Mouse (Mus musculus): ENCODE results near the gene Padi3. TPM values are rescaled to one million over a fixed set of nuclear protein-coding genes. Genes with fewer than 3 reads are reported as not detected.

Padi3 gene
- polyA plus RNA-seq, 2 experiments: 0.17 to 0.25 TPM

DNA sequence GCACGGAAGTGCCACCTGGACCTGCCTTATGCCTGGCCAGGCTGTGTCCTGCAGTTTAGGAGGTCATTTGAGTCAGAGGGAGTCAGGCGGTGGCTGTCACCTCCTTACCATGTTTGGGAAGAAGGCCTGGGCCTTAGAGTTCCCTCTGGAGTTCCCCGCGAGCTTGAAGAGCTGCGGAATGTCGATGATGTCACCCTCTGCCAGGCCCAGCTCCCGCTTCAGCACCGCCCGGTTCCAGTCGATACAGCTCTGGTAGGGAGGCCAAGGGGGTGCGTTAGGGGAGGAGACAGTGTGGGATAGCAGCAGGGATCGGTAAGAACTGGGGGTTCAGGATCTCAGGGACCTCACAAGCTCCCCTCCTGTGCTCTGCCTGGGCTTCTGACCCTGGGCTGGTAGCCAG is 62.5 kb downstream of the Padi3 start:
- no peak overlapping the region for H3K4me3 ChIP-seq (ENCODE audit: insufficient read depth in 1 of 2, low read depth in 2 of 2, low read length in 2 of 2)
- no peak overlapping the region for H3K9ac ChIP-seq (replicated peaks)
- no peaks in the 10 kb centered on the region for H3K36me3 ChIP-seq (replicated peaks; ENCODE audit: control insufficient read depth, insufficient read depth, low read depth)
- no peak for TF ChIP-seq CTCF (IDR thresholded peaks at IDR 0.05; ENCODE audit: low read depth)
- no peak for TF ChIP-seq EP300 (IDR thresholded peaks at IDR 0.05; ENCODE audit: low read depth)
- ATAC-seq (ENCODE audit: insufficient read depth): no peak
- H3K27me3 ChIP-seq (ENCODE audit: control insufficient read depth, insufficient read depth, low read length): no peaks in the 10 kb centered on the region
- 34% methylated on average over 12 of the region's 12 CpGs for whole genome bisulfite sequencing (ENCODE audit: insufficient replicate concordance)
- DNase-seq (ENCODE audit: low read depth in 3 of 3, low spot score in 3 of 3): no peak
- H3K27ac ChIP-seq: no peak overlapping the region
- no peaks in the 10 kb centered on the region for H3K4me1 ChIP-seq (replicated peaks; ENCODE audit: control insufficient read depth in 2 of 2, insufficient read depth in 2 of 2, low read length in 1 of 2)
- H3K4me2 ChIP-seq (ENCODE audit: low read depth): no peak overlapping the region
- H3K9me3 ChIP-seq (ENCODE audit: control insufficient read depth, low read length): no peaks in the 10 kb centered on the region

- ATAC-seq (ENCODE audit: insufficient read depth): no peak
- H3K9me3 ChIP-seq (ENCODE audit: control insufficient read depth, low read length): no peaks in the 10 kb centered on the region
- 4% methylated on average over 3 of the region's 3 CpGs for WGBS (ENCODE audit: insufficient replicate concordance)
- no peaks in the 10 kb centered on the region for H3K27me3 ChIP-seq (ENCODE audit: control insufficient read depth, insufficient read depth, low read length)
- no peak overlapping the region for H3K4me3 ChIP-seq (ENCODE audit: insufficient read depth in 1 of 2, low read depth in 2 of 2, low read length in 2 of 2)
- H3K4me2 ChIP-seq (ENCODE audit: low read depth): no peak overlapping the region
- DNase-seq (ENCODE audit: low read depth in 3 of 3, low spot score in 3 of 3): peak in 1 of 3 experiments; percentile 35
- H3K27ac ChIP-seq: no peak overlapping the region
- H3K4me1 ChIP-seq (replicated peaks; ENCODE audit: control insufficient read depth in 2 of 2, insufficient read depth in 2 of 2, low read length in 1 of 2): no peaks in the 10 kb centered on the region
- H3K36me3 ChIP-seq (replicated peaks; ENCODE audit: control insufficient read depth, insufficient read depth, low read depth): no peaks in the 10 kb centered on the region
- TF ChIP-seq CTCF (IDR thresholded peaks at IDR 0.05; ENCODE audit: low read depth) (peak; percentile 82), EP300 (IDR thresholded peaks at IDR 0.05; ENCODE audit: low read depth) (no peak)
- H3K9ac ChIP-seq (replicated peaks): no peak overlapping the region
These were observed 65.8 kb downstream of the Padi3 start for GRCm38 (mm10) chr4:140744654-140745053.

DNA sequence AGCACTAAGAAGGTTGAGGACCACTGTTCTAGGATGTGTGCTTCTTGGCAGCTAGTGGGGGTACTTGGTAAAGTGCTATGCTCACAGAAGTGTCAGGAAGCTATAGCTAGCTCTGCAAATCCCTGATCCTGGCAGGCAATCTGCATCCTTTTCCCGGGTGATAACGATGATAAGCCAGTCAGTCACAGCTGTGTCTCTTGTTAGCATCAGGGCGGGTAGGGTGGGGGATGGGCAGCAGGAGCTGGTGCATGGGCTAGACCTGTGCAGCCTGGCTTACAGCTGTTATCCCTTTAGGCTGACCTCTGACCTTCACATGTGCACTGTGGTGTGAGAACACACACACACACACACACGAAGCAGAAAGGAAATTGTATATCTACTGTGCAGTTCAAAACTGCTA is 67.4 kb downstream of the Padi3 start:
- Histone ChIP-seq H3K4me3 (ENCODE audit: insufficient read depth in 1 of 2, low read depth in 2 of 2, low read length in 2 of 2) (no peak overlapping the region), H3K4me2 (ENCODE audit: low read depth) (no peak overlapping the region), H3K4me1 (replicated peaks; ENCODE audit: control insufficient read depth in 2 of 2, insufficient read depth in 2 of 2, low read length in 1 of 2) (no peaks in the 10 kb centered on the region), H3K9me3 (ENCODE audit: control insufficient read depth, low read length) (no peaks in the 10 kb centered on the region), H3K36me3 (replicated peaks; ENCODE audit: control insufficient read depth, insufficient read depth, low read depth) (no peaks in the 10 kb centered on the region), H3K27me3 (ENCODE audit: control insufficient read depth, insufficient read depth, low read length) (no peaks in the 10 kb centered on the region), H3K9ac (replicated peaks) (no peak overlapping the region), H3K27ac (no peak overlapping the region)
- ATAC-seq (ENCODE audit: insufficient read depth) (no peak), DNase-seq (ENCODE audit: low read depth in 3 of 3, low spot score in 3 of 3) (no peak)
- 31% methylated on average over 4 of the region's 4 CpGs for WGBS (ENCODE audit: insufficient replicate concordance)
- TF ChIP-seq CTCF (IDR thresholded peaks at IDR 0.05; ENCODE audit: low read depth): no peak
- no peak for TF ChIP-seq EP300 (IDR thresholded peaks at IDR 0.05; ENCODE audit: low read depth)

DNA sequence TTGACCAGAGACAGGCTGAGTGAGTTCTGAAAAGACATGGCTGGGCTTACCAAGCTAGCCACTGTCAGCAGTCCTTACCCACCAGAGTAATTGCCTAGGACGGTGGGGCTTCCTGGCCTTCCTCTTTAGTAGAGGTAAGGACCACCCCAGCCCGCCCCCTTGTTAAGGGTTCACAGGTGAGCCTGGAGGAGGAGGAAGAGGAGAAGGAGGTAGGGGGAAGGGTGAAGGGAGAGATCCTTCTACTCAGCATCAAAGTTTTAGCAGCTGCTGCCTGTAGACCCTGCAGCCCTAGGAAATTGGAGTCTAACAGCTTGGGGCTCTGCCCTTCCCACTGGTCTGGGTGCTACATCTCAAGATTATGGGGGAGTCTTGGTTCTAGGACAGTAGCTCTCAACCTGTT is 67.9 kb downstream of the Padi3 start, which contains the start of gene Padi6:
TSS of gene Padi6 (minus strand) at position 101 of the 400 bp plus-strand sequence.
- no peaks in the 10 kb centered on the region for H3K9me3 ChIP-seq (ENCODE audit: control insufficient read depth, low read length)
- WGBS (ENCODE audit: insufficient replicate concordance): 50% methylated on average over 2 of the region's 2 CpGs
- no peaks in the 10 kb centered on the region for H3K27me3 ChIP-seq (ENCODE audit: control insufficient read depth, insufficient read depth, low read length)
- H3K4me3 ChIP-seq (ENCODE audit: insufficient read depth in 1 of 2, low read depth in 2 of 2, low read length in 2 of 2): no peak within 1 kb of the TSS
- no peak within 1 kb of the TSS for H3K9ac ChIP-seq (replicated peaks)
- no peaks in the 10 kb centered on the region for H3K4me1 ChIP-seq (replicated peaks; ENCODE audit: control insufficient read depth in 2 of 2, insufficient read depth in 2 of 2, low read length in 1 of 2)
- no peak within 1 kb of the TSS for H3K4me2 ChIP-seq (ENCODE audit: low read depth)
- ATAC-seq (ENCODE audit: insufficient read depth) (no peak), DNase-seq (ENCODE audit: low read depth in 3 of 3, low spot score in 3 of 3) (no peak)
- TF ChIP-seq EP300 (IDR thresholded peaks at IDR 0.05; ENCODE audit: low read depth): no peak
- no peak within 1 kb of the TSS for H3K27ac ChIP-seq
- no peaks in the 10 kb centered on the region for H3K36me3 ChIP-seq (replicated peaks; ENCODE audit: control insufficient read depth, insufficient read depth, low read depth)

DNA sequence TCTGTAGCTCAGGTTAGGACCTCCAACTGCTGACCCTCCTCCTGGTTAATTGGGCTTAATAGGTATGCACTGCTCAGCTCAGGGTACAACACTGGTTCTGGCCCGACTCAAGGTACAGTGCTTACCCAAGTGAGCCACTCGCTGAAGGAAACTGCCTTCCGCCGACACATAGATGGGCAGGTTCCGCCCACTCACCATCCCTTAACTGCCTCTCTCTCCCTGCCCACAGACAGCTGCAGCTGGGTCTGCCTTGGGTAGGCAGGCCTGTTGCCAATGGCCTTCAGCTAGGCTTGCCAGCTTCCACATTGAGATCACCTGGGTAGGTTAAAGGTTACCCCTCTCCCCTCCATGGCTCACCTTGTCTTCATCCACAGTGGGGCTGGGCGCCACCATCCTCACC is 69.0 kb downstream of the Padi3 start:
- no peak overlapping the region for H3K4me3 ChIP-seq (ENCODE audit: insufficient read depth in 1 of 2, low read depth in 2 of 2, low read length in 2 of 2)
- no peaks in the 10 kb centered on the region for H3K4me1 ChIP-seq (replicated peaks; ENCODE audit: control insufficient read depth in 2 of 2, insufficient read depth in 2 of 2, low read length in 1 of 2)
- no peaks in the 10 kb centered on the region for H3K9me3 ChIP-seq (ENCODE audit: control insufficient read depth, low read length)
- no peak for DNase-seq (ENCODE audit: low read depth in 3 of 3, low spot score in 3 of 3)
- TF ChIP-seq EP300 (IDR thresholded peaks at IDR 0.05; ENCODE audit: low read depth): no peak
- TF ChIP-seq CTCF (IDR thresholded peaks at IDR 0.05; ENCODE audit: low read depth): no peak
- no peak overlapping the region for H3K27ac ChIP-seq
- H3K4me2 ChIP-seq (ENCODE audit: low read depth): no peak overlapping the region
- H3K9ac ChIP-seq (replicated peaks): no peak overlapping the region
- H3K27me3 ChIP-seq (ENCODE audit: control insufficient read depth, insufficient read depth, low read length): no peaks in the 10 kb centered on the region
- no peak for ATAC-seq (ENCODE audit: insufficient read depth)
- no peaks in the 10 kb centered on the region for H3K36me3 ChIP-seq (replicated peaks; ENCODE audit: control insufficient read depth, insufficient read depth, low read depth)
- WGBS (ENCODE audit: insufficient replicate concordance): 66% methylated on average over 6 of the region's 6 CpGs
